Mouse (Mus musculus) CH12.LX (cell line): ENCODE results near the gene Plekha4. TPM values are rescaled to one million over a fixed set of nuclear protein-coding genes. Genes with fewer than 3 reads are reported as not detected.
A peak's percentile ranks its signal among the peaks of the same experiment; 100 is the strongest.

Experiments
- DNase-seq: peaks from one replicate; pipeline ENCODE4 v3.0.0-alpha.2; 2013; ENCODE audit errors: extremely low read depth
- H3K27ac ChIP-seq: 2 replicates; pipeline ENCODE4 v1.5.1; 2012; ENCODE audit warnings: low read depth, mild to moderate bottlenecking, control low read depth, moderate library complexity; ENCODE audit not compliant: insufficient read depth
- H3K27me3 ChIP-seq: replicated peaks from 2 replicates; pipeline ENCODE3; 2012; ENCODE audit warnings: inconsistent platforms
- H3K36me3 ChIP-seq, 2 experiments: replicated peaks in 1 of 2; 2 replicates each; pipeline versions ENCODE3 to v1.6.1; 2012; ENCODE audit warnings: inconsistent platforms in 1 of 2, low read length in 1 of 2, mild to moderate bottlenecking in 1 of 2, mixed read lengths in 1 of 2, moderate library complexity in 1 of 2; ENCODE audit not compliant: control insufficient read depth in 1 of 2, insufficient read depth in 1 of 2
- H3K4me1 ChIP-seq, 2 experiments: 2 replicates each; pipeline ENCODE4 v1.6.1; 2012; ENCODE audit warnings: inconsistent platforms in 1 of 2, moderate library complexity in 1 of 2; ENCODE audit not compliant: insufficient read depth in 2 of 2, control insufficient read depth in 1 of 2
- H3K4me2 ChIP-seq: 2 replicates; pipeline ENCODE4 v1.6.1; 2012; ENCODE audit warnings: low read depth, mild to moderate bottlenecking, control low read depth; ENCODE audit not compliant: poor library complexity, insufficient read depth, severe bottlenecking
- H3K4me3 ChIP-seq, 3 experiments: fragments of 150-350 bp in 1 of 3; sonication (generic) in 1 of 3; replicated peaks in 1 of 3; 2 replicates each; pipeline versions ENCODE3 to v1.5.1; 2011 to 2012; ENCODE audit warnings: low read depth in 2 of 3, low read length in 2 of 3, mild to moderate bottlenecking in 2 of 3, moderate library complexity in 2 of 3, control low read depth in 1 of 3, improper control_type of control experiment in 1 of 3, inconsistent platforms in 1 of 3, mixed read lengths in 1 of 3; ENCODE audit not compliant: poor library complexity in 1 of 3
- H3K79me2 ChIP-seq: replicated peaks from 2 replicates; pipeline ENCODE4 v1.6.1; 2012; ENCODE audit warnings: mild to moderate bottlenecking, moderate library complexity; ENCODE audit not compliant: control insufficient read depth, poor library complexity, insufficient read depth, severe bottlenecking; ENCODE audit errors: extremely low read depth
- H3K9ac ChIP-seq: 2 replicates; pipeline ENCODE4 v1.6.1; 2012; ENCODE audit warnings: low read depth, mild to moderate bottlenecking, control low read depth, moderate library complexity; ENCODE audit not compliant: insufficient read depth
- H3K9me3 ChIP-seq: replicated peaks from 2 replicates; pipeline ENCODE3; 2012; ENCODE audit warnings: low read length, inconsistent platforms, mixed read lengths
- CTCF ChIP-seq, 2 experiments: IDR thresholded peaks in 1 of 2; conservative IDR thresholded peaks in 1 of 2; 2 replicates each; pipeline ENCODE4 v1.5.1; 2011 to 2012; ENCODE audit warnings: low read depth in 2 of 2, low read length in 2 of 2, improper control_type of control experiment in 1 of 2, inconsistent platforms in 1 of 2, mild to moderate bottlenecking in 1 of 2, moderate library complexity in 1 of 2
- ELF1 ChIP-seq: IDR thresholded peaks from 2 replicates; pipeline ENCODE4 v1.6.1; 2014; ENCODE audit warnings: low read depth, mild to moderate bottlenecking, inconsistent platforms, low read length, improper control_type of control experiment
- ETS1 ChIP-seq: conservative IDR thresholded peaks from 2 replicates; pipeline ENCODE4 v1.6.1; 2012; ENCODE audit warnings: low read depth, mild to moderate bottlenecking, inconsistent platforms, low read length, improper control_type of control experiment, moderate library complexity
- GABPA ChIP-seq: IDR thresholded peaks from 2 replicates; pipeline ENCODE4 v1.6.1; 2012; ENCODE audit warnings: low read depth, low read length, improper control_type of control experiment, inconsistent platforms; ENCODE audit not compliant: insufficient replicate concordance
- JUND ChIP-seq: conservative IDR thresholded peaks from 2 replicates; pipeline ENCODE4 v1.6.1; 2011; ENCODE audit warnings: low read depth, low read length, improper control_type of control experiment
- KAT2A ChIP-seq: IDR thresholded peaks from 2 replicates; pipeline ENCODE4 v1.6.1; 2012; ENCODE audit warnings: low read length, improper control_type of control experiment, inconsistent platforms; ENCODE audit not compliant: insufficient replicate concordance
- MAX ChIP-seq: IDR thresholded peaks from 2 replicates; pipeline ENCODE4 v1.6.1; 2011; ENCODE audit warnings: low read length, improper control_type of control experiment
- MAZ ChIP-seq: IDR thresholded peaks from 2 replicates; pipeline ENCODE4 v1.6.1; 2012; ENCODE audit warnings: low read depth, mild to moderate bottlenecking, inconsistent platforms, low read length, improper control_type of control experiment, moderate library complexity
- MEF2A ChIP-seq: IDR thresholded peaks from 2 replicates; pipeline ENCODE4 v1.6.1; 2014; ENCODE audit warnings: low read depth, mild to moderate bottlenecking, inconsistent platforms, low read length, improper control_type of control experiment, borderline replicate concordance
- NELFE ChIP-seq: IDR thresholded peaks from 2 replicates; pipeline ENCODE4 v1.6.1; 2011; ENCODE audit warnings: low read depth, low read length, improper control_type of control experiment
- PAX5 ChIP-seq: IDR thresholded peaks from 2 replicates; pipeline ENCODE4 v1.6.1; 2012; ENCODE audit warnings: low read length, inconsistent platforms, mixed read lengths
- POLR2A ChIP-seq: IDR thresholded peaks from 2 replicates; pipeline ENCODE4 v1.6.1; 2011; ENCODE audit warnings: low read depth, mild to moderate bottlenecking, improper control_type of control experiment, low read length
- RAD21 ChIP-seq: IDR thresholded peaks from 2 replicates; pipeline ENCODE4 v1.6.1; 2011; ENCODE audit warnings: low read depth, mild to moderate bottlenecking, low read length, improper control_type of control experiment, moderate library complexity
- RCOR1 ChIP-seq: conservative IDR thresholded peaks from 2 replicates; pipeline ENCODE4 v1.6.1; 2012; ENCODE audit warnings: low read depth, mild to moderate bottlenecking, inconsistent platforms, low read length, improper control_type of control experiment
- TCF12 ChIP-seq: IDR thresholded peaks from 2 replicates; pipeline ENCODE4 v1.6.1; 2014; ENCODE audit warnings: low read depth, mild to moderate bottlenecking, inconsistent platforms, low read length, improper control_type of control experiment
- USF1 ChIP-seq: IDR thresholded peaks from 2 replicates; pipeline ENCODE4 v1.6.1; 2014; ENCODE audit warnings: low read depth, mild to moderate bottlenecking, inconsistent platforms, low read length, improper control_type of control experiment
- USF2 ChIP-seq: conservative IDR thresholded peaks from 2 replicates; pipeline ENCODE4 v1.6.1; 2011; ENCODE audit warnings: low read depth, low read length, improper control_type of control experiment
- ZC3H11A ChIP-seq: IDR thresholded peaks from 2 replicates; pipeline ENCODE4 v1.6.1; 2012; ENCODE audit warnings: low read depth, mild to moderate bottlenecking, inconsistent platforms, low read length, improper control_type of control experiment
- ZKSCAN1 ChIP-seq: IDR thresholded peaks from 2 replicates; pipeline ENCODE4 v1.6.1; 2012; ENCODE audit warnings: low read depth, inconsistent platforms, low read length, improper control_type of control experiment, borderline replicate concordance
- dilution Hi-C: fragments of 300-500 bp; cut with MboI; formaldehyde crosslinking; loops from 2 replicates; pipeline ENCODE4 v1.14.3; 2020; ENCODE audit warnings: low sequenced_read_pairs; ENCODE audit not compliant: extremely low pct_unique_long_range_greater_than_20kb, extremely low pct_ligation_motif_present
- in situ Hi-C: fragments of 300-500 bp; cut with MboI; formaldehyde crosslinking; loops from 3 replicates; pipeline ENCODE4 v1.14.3; 2019; ENCODE audit warnings: low sequenced_read_pairs, low pct_ligation_motif_present, low pct_unique_long_range_greater_than_20kb, mixed read lengths
- polyA plus RNA-seq: library from polyadenylated mRNA; unstranded; fragments of >175 nt; gene quantifications from 2 replicates; pipeline ENCODE4 v1.2.1, GENCODE M21; 2012; ENCODE audit warnings: low read depth; ENCODE audit not compliant: insufficient read length
- total RNA-seq, 2 experiments: library from RNA; depleted of rRNA; stranded (reverse); fragments of 300-350 nt in 1 of 2; fragments of >200 nt in 1 of 2; gene quantifications; 2 replicates each; pipeline ENCODE4 v1.2.3; 2012 to 2014

Gene Plekha4
- total and polyA plus RNA-seq, 3 experiments: 0.25 to 0.90 (median 0.28) TPM

DNA sequence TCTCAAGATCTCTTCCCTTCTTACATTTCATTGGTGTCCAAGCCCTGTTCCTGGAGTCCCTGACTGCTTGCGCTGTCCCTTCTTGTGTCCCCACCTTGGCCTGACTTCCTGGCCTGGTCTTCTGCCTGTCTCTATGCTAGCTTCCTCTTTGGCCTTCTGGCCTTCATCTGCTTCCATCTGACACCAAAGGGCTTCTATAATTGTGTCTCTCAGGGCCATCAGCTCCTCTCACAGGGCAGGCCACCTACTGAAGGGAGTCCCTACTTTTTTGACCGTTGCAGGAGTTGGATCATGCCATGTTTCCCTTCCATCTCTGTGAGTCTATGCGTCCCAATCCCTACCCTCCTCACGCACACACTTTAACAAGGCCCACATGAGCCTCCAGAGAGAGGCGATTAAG, 63.8 kb downstream of the Plekha4 start:
- dilution Hi-C loops (no loop called here), in situ Hi-C loops (loop anchor here (5.0 to 10.0 kb wide), 2 partner anchors 65 to 92 kb away; partner anchors contain the start of genes Ntn5, Plekha4 and Ppp1r15a)
- Histone ChIP-seq H3K4me3 (no peak overlapping the region), H3K4me2 (no peak overlapping the region), H3K4me1 (peaks cover 0 to 32% of the 10 kb centered on the region in 2 experiments; a peak in 3 of 4 replicates), H3K9me3 (no peaks in the 10 kb centered on the region), H3K27ac (no peak overlapping the region), H3K36me3 (peaks cover 18 to 48% of the 10 kb centered on the region in 2 experiments), H3K9ac (no peak overlapping the region), H3K27me3 (no peaks in the 10 kb centered on the region), H3K79me2 (no peaks in the 10 kb centered on the region)
- DNase-seq: no peak
- TF ChIP-seq RAD21 (no peak), ELF1 (no peak), GABPA (no peak), PAX5 (no peak), POLR2A (no peak), RCOR1 (no peak), USF1 (no peak), USF2 (no peak), ETS1 (no peak), MAX (no peak), TCF12 (no peak), NELFE (no peak), KAT2A (no peak), ZKSCAN1 (no peak), ZC3H11A (no peak), MAZ (no peak)

DNA sequence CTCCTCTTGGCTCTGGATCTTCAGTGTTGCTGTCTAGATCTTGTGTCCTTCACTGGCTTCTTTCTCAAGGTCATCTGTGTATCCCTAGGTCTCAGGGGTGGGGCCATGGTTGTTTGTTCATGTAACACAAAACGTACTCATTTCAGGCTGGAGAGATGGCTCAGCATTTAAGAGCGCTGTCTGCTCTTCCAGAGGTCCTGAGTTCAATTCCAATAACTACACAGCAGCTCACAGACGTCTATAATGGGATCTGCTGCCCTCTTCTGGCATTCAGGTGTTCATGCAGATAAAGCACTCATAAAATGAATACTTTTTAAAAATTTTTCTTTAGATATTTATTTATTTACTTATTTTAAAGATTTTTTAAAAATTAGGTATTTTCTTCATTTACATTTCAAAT, 64.7 kb downstream of the Plekha4 start:
- H3K27ac ChIP-seq: no peak overlapping the region
- H3K36me3 ChIP-seq: peaks cover 11 to 38% of the 10 kb centered on the region in 2 experiments
- in situ Hi-C loops: loop anchor here (5.0 kb wide), 1 partner anchor 91 kb away; the partner anchor contains the start of gene Ntn5
- H3K27me3 ChIP-seq: no peaks in the 10 kb centered on the region
- peaks cover 0 to 40% of the 10 kb centered on the region in 2 experiments; a peak in 3 of 4 replicates for H3K4me1 ChIP-seq
- H3K9ac ChIP-seq: no peak overlapping the region
- no peak overlapping the region for H3K4me3 ChIP-seq
- no peaks in the 10 kb centered on the region for H3K9me3 ChIP-seq
- dilution Hi-C loops: no loop called here
- TF ChIP-seq NELFE: no peak
- TF ChIP-seq CTCF (conservative IDR thresholded peaks at IDR 0.05 in 1 of 2, IDR thresholded peaks at IDR 0.05 in 1 of 2; ENCODE audit: low read depth in 2 of 2, low read length in 2 of 2): peak in 1 of 2 experiments; percentile 58; a peak in 2 of 4 replicates
- TF ChIP-seq MEF2A: no peak
- peak; percentile 23; the same call in 1 of the 2 replicates for TF ChIP-seq RAD21
- TF ChIP-seq JUND: no peak
- DNase-seq: no peak
- H3K4me2 ChIP-seq: no peak overlapping the region
- no peaks in the 10 kb centered on the region for H3K79me2 ChIP-seq
